Mouse (Mus musculus): ENCODE results near the gene Rab43. TPM values are rescaled to one million over a fixed set of nuclear protein-coding genes. Genes with fewer than 3 reads are reported as not detected.

Gene Rab43
- polyA plus RNA-seq, 1 experiment from 2014 or later, result 15.6 TPM

- no peaks in the 10 kb centered on the region for H3K27me3 ChIP-seq (ENCODE audit: control insufficient read depth, insufficient read depth, low read length)
- H3K4me3 ChIP-seq (replicated peaks; ENCODE audit: low read length), result peak overlapping the region; percentile 57
- peaks cover 25% of the 10 kb centered on the region for H3K36me3 ChIP-seq (replicated peaks; ENCODE audit: control insufficient read depth, insufficient read depth)
- ATAC-seq (ENCODE audit: low FRiP score), result peak; percentile 27
- 1% methylated on average over 77 of the region's 77 CpGs for WGBS
- H3K9ac ChIP-seq, result peak overlapping the region; percentile 74
- peak overlapping the region; percentile 40; the same call in 1 of the 2 replicates for H3K27ac ChIP-seq
- H3K9me3 ChIP-seq (ENCODE audit: control insufficient read depth, low read length), result no peaks in the 10 kb centered on the region
- DNase-seq (ENCODE audit: low spot score), result peak; percentile 50
- H3K4me2 ChIP-seq (replicated peaks), result peak overlapping the region; percentile 74
- peaks cover 12% of the 10 kb centered on the region for H3K4me1 ChIP-seq (replicated peaks; ENCODE audit: control insufficient read depth, insufficient read depth, low read length)
These were observed 973 bp downstream of the Rab43 start for GRCm38 (mm10) chr6:87810713-87811669.

DNA sequence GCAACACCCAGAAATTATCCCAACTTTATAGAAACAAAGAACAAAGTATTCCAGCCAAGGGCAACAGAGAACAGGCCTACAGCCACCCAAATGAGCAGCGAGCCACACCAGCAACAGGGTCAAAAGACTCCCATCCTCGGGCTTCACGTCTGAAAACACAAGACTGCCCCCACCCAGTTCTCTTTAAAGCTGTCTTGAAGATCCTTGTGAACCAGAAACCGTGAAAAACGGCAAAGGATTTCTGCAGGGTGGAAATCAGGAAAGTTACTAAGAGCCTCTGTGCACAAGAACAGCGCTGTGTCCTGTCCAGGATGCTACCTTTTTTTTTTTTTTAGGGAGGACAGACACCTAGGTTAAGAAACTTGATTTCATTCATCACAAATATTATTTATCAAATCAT, 1.7 kb downstream of the Rab43 start:
- Histone ChIP-seq H3K9me3 (ENCODE audit: control insufficient read depth, low read length) (no peaks in the 10 kb centered on the region), H3K4me2 (replicated peaks) (peak overlapping the region; percentile 74), H3K9ac (0 out of 2 replicates have a peak overlapping the region, but pooled peaks have one; percentile 74), H3K27me3 (ENCODE audit: control insufficient read depth, insufficient read depth, low read length) (no peaks in the 10 kb centered on the region), H3K4me3 (replicated peaks; ENCODE audit: low read length) (peak overlapping the region; percentile 57), H3K27ac (no peak overlapping the region), H3K4me1 (replicated peaks; ENCODE audit: control insufficient read depth, insufficient read depth, low read length) (peaks cover 12% of the 10 kb centered on the region), H3K36me3 (replicated peaks; ENCODE audit: control insufficient read depth, insufficient read depth) (peaks cover 20% of the 10 kb centered on the region)
- WGBS, result 46% methylated on average over 6 of the region's 6 CpGs
- ATAC-seq (ENCODE audit: low FRiP score) (no peak), DNase-seq (ENCODE audit: low spot score) (no peak)

DNA sequence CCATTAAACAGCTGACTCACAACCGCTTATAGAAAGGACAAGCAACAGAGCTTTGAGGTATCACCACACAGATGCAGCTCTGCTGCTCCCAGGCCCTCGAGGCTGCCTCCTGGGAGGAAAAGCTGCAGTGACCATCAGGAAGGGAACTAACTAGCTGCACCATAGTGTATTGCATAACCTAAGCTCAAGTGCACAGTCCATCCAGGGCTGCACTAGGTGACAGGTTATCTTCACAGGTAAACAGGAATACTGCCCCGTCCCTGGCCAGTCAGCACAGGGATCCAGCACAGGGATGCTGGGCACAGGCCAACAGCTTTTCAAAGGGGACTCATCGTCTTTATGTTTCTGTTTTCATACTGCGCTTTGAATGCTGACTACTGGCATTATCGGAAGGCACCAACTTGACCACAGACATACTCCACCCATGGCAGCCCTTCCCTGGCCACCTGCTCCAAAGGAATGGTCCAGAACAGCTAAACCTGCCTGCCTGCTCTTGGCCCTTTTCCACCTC, 2.3 kb downstream of the Rab43 start:
- Histone ChIP-seq H3K27me3 (ENCODE audit: control insufficient read depth, insufficient read depth, low read length) (no peaks in the 10 kb centered on the region), H3K4me3 (replicated peaks; ENCODE audit: low read length) (no peak overlapping the region), H3K4me2 (replicated peaks) (peak overlapping the region; percentile 74), H3K9me3 (ENCODE audit: control insufficient read depth, low read length) (no peaks in the 10 kb centered on the region), H3K4me1 (replicated peaks; ENCODE audit: control insufficient read depth, insufficient read depth, low read length) (peaks cover 12% of the 10 kb centered on the region), H3K36me3 (replicated peaks; ENCODE audit: control insufficient read depth, insufficient read depth) (peaks cover 17% of the 10 kb centered on the region; the same call in 1 of the 2 replicates), H3K27ac (no peak overlapping the region), H3K9ac (0 out of 2 replicates have a peak overlapping the region, but pooled peaks have one; percentile 3)
- 92% methylated on average over 6 of the region's 6 CpGs for WGBS
- ATAC-seq (ENCODE audit: low FRiP score) (no peak), DNase-seq (ENCODE audit: low spot score) (no peak)

GRCm38 (mm10) chr6:87809144-87809543, 2.8 kb downstream of the Rab43 start:
- Histone ChIP-seq H3K4me2 (replicated peaks) (no peak overlapping the region), H3K4me1 (replicated peaks; ENCODE audit: control insufficient read depth, insufficient read depth, low read length) (peaks cover 12% of the 10 kb centered on the region)

GRCm38 (mm10) chr6:87808521-87808920, 3.4 kb downstream of the Rab43 start:
- Histone ChIP-seq H3K9ac (no peak overlapping the region), H3K36me3 (replicated peaks; ENCODE audit: control insufficient read depth, insufficient read depth) (peaks cover 8% of the 10 kb centered on the region; the same call in 1 of the 2 replicates), H3K27me3 (ENCODE audit: control insufficient read depth, insufficient read depth, low read length) (no peaks in the 10 kb centered on the region), H3K4me3 (replicated peaks; ENCODE audit: low read length) (no peak overlapping the region), H3K4me1 (replicated peaks; ENCODE audit: control insufficient read depth, insufficient read depth, low read length) (peaks cover 12% of the 10 kb centered on the region), H3K9me3 (ENCODE audit: control insufficient read depth, low read length) (no peaks in the 10 kb centered on the region), H3K27ac (no peak overlapping the region), H3K4me2 (replicated peaks) (no peak overlapping the region)
- ATAC-seq (ENCODE audit: low FRiP score) (no peak), DNase-seq (ENCODE audit: low spot score) (no peak)
- WGBS, result 80% methylated on average over 3 of the region's 3 CpGs

More at GRCm38 (mm10) chr6:87809144-87809543, 2.8 kb downstream of the Rab43 start:
- WGBS, result 90% methylated on average over 2 of the region's 2 CpGs
- Histone ChIP-seq H3K27me3 (ENCODE audit: control insufficient read depth, insufficient read depth, low read length) (no peaks in the 10 kb centered on the region), H3K4me3 (replicated peaks; ENCODE audit: low read length) (no peak overlapping the region), H3K36me3 (replicated peaks; ENCODE audit: control insufficient read depth, insufficient read depth) (peaks cover 13% of the 10 kb centered on the region; the same call in 1 of the 2 replicates), H3K9me3 (ENCODE audit: control insufficient read depth, low read length) (no peaks in the 10 kb centered on the region), H3K9ac (0 out of 2 replicates have a peak overlapping the region, but pooled peaks have one; percentile 3), H3K27ac (no peak overlapping the region)
- no peak for DNase-seq (ENCODE audit: low spot score)
- no peak for ATAC-seq (ENCODE audit: low FRiP score)

GRCm38 (mm10) chr6:87807735-87808440, 4.1 kb downstream of the Rab43 start:
- WGBS, result 86% methylated on average over 4 of the region's 4 CpGs
- Histone ChIP-seq H3K4me1 (replicated peaks; ENCODE audit: control insufficient read depth, insufficient read depth, low read length) (peaks cover 12% of the 10 kb centered on the region), H3K9ac (no peak overlapping the region)

GRCm38 (mm10) chr6:87806857-87807256, 5.1 kb downstream of the Rab43 start:
- Histone ChIP-seq H3K4me1 (replicated peaks; ENCODE audit: control insufficient read depth, insufficient read depth, low read length) (peaks cover 9% of the 10 kb centered on the region), H3K27ac (no peak overlapping the region), H3K36me3 (replicated peaks; ENCODE audit: control insufficient read depth, insufficient read depth) (0 out of 2 replicates have a peak, but pooled peaks cover 4% of the 10 kb centered on the region), H3K9me3 (ENCODE audit: control insufficient read depth, low read length) (no peaks in the 10 kb centered on the region), H3K9ac (no peak overlapping the region), H3K4me2 (replicated peaks) (no peak overlapping the region), H3K4me3 (replicated peaks; ENCODE audit: low read length) (no peak overlapping the region), H3K27me3 (ENCODE audit: control insufficient read depth, insufficient read depth, low read length) (no peaks in the 10 kb centered on the region)
- DNase-seq (ENCODE audit: low spot score) (no peak), ATAC-seq (ENCODE audit: low FRiP score) (no peak)
- WGBS, result 65% methylated on average over 2 of the region's 2 CpGs

More at GRCm38 (mm10) chr6:87807735-87808440, 4.1 kb downstream of the Rab43 start:
- no peaks in the 10 kb centered on the region for H3K9me3 ChIP-seq (ENCODE audit: control insufficient read depth, low read length)
- ATAC-seq (ENCODE audit: low FRiP score) (no peak), DNase-seq (ENCODE audit: low spot score) (no peak)
- H3K4me2 ChIP-seq (replicated peaks), result no peak overlapping the region
- H3K4me3 ChIP-seq (replicated peaks; ENCODE audit: low read length), result no peak overlapping the region
- H3K36me3 ChIP-seq (replicated peaks; ENCODE audit: control insufficient read depth, insufficient read depth), result 0 out of 2 replicates have a peak, but pooled peaks cover 4% of the 10 kb centered on the region
- no peak overlapping the region for H3K27ac ChIP-seq
- H3K27me3 ChIP-seq (ENCODE audit: control insufficient read depth, insufficient read depth, low read length), result no peaks in the 10 kb centered on the region

DNA sequence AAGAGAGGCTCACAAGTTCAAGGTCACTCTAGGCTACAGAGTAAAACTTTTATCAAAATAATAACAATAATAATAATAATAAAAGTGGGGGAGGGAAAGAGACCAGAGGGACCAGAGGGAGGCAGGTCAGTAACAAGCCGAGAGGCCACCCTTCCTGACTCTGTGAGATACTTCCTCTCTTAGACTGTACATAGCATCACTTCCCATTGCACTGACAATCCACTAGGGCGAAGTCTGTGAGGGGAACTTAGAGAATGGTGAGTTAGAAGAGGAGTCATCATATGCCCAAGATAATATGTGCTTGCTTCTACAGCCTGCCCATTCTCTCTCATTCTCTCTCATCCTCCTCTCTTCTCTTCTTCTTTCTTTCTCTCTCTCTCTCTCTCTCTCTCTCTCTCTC, 5.9 kb downstream of the Rab43 start:
- H3K4me1 ChIP-seq (replicated peaks; ENCODE audit: control insufficient read depth, insufficient read depth, low read length), result peaks cover 9% of the 10 kb centered on the region
- DNase-seq (ENCODE audit: low spot score) (no peak), ATAC-seq (ENCODE audit: low FRiP score) (no peak)
- 93% methylated on average over 2 of the region's 2 CpGs for WGBS
- no peak overlapping the region for H3K27ac ChIP-seq
- H3K9me3 ChIP-seq (ENCODE audit: control insufficient read depth, low read length), result no peaks in the 10 kb centered on the region
- no peaks in the 10 kb centered on the region for H3K27me3 ChIP-seq (ENCODE audit: control insufficient read depth, insufficient read depth, low read length)
- H3K4me2 ChIP-seq (replicated peaks), result no peak overlapping the region
- no peak overlapping the region for H3K9ac ChIP-seq
- H3K36me3 ChIP-seq (replicated peaks; ENCODE audit: control insufficient read depth, insufficient read depth), result 0 out of 2 replicates have a peak, but pooled peaks cover 4% of the 10 kb centered on the region
- H3K4me3 ChIP-seq (replicated peaks; ENCODE audit: low read length), result no peak overlapping the region

- WGBS, result 95% methylated on average over 7 of the region's 7 CpGs
- Histone ChIP-seq H3K9me3 (ENCODE audit: control insufficient read depth, low read length) (no peaks in the 10 kb centered on the region), H3K4me1 (replicated peaks; ENCODE audit: control insufficient read depth, insufficient read depth, low read length) (peaks cover 3% of the 10 kb centered on the region; the same call in 1 of the 2 replicates), H3K4me2 (replicated peaks) (no peak overlapping the region), H3K36me3 (replicated peaks; ENCODE audit: control insufficient read depth, insufficient read depth) (0 out of 2 replicates have a peak, but pooled peaks cover 4% of the 10 kb centered on the region), H3K27me3 (ENCODE audit: control insufficient read depth, insufficient read depth, low read length) (no peaks in the 10 kb centered on the region), H3K4me3 (replicated peaks; ENCODE audit: low read length) (no peak overlapping the region), H3K9ac (no peak overlapping the region), H3K27ac (no peak overlapping the region)
- ATAC-seq (ENCODE audit: low FRiP score) (no peak), DNase-seq (ENCODE audit: low spot score) (no peak)
These were observed 6.5 kb downstream of the Rab43 start for GRCm38 (mm10) chr6:87805448-87805847.

Data from hindbrain, embryonic 14.5 days (tissue).